Mouse (Mus musculus) neural tube, embryonic 10.5 days (tissue): ENCODE data around the gene Hoxb5.
A peak's percentile ranks its signal among the peaks of the same experiment; 100 is the strongest.

Experiments used
- DNase-seq: peaks from one replicate; pipeline ENCODE4 v3.0.0-alpha.2; 2017; ENCODE audit warnings: low spot score; ENCODE audit errors: extremely low spot score

Hoxb5 gene

DNA sequence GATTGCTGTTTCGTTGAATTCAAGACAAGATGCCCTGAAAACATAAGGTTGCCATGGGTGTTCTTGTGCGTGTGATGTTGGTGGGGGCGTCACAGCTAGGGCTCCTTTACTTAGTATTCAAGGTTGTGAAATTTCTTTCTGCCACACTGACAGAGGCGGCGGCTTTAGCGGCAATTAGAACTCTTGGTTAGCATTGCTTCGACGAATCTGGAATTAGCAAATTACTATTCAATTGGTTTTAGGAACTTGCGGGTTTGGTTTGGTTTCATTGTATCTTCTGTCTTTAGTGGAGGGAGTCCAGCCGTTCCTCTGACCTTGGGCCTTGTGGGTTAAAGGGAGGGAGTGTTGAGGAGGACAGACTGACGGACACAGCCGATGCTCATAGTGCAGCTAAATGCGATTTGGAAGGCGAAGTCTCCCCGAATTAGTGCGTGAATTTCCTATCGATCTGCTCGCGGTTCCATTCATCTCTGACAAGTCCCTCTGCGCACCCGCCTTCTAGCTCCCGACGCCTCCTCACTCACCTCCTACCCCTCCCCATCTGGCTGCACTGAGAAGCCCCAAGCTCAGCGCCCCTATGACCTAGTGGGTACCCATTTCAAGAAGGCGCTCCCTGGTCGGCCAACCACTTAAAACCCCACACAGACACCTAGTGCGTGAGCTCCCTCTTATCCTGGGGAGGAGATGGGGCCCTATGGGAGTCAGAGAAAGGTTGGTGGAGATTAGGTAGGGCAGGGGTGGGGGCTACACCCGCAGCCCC is 14.7 kb downstream of the Hoxb5 start, which contains the start of gene Hoxb4:
TSS of gene Hoxb4 (plus strand) at position 660 of the 760 bp plus-strand sequence.
- DNase-seq = no peak

GRCm38 (mm10) chr11:96318368-96319070 is 15.4 kb downstream of the Hoxb5 start:
- no peak for DNase-seq

DNA sequence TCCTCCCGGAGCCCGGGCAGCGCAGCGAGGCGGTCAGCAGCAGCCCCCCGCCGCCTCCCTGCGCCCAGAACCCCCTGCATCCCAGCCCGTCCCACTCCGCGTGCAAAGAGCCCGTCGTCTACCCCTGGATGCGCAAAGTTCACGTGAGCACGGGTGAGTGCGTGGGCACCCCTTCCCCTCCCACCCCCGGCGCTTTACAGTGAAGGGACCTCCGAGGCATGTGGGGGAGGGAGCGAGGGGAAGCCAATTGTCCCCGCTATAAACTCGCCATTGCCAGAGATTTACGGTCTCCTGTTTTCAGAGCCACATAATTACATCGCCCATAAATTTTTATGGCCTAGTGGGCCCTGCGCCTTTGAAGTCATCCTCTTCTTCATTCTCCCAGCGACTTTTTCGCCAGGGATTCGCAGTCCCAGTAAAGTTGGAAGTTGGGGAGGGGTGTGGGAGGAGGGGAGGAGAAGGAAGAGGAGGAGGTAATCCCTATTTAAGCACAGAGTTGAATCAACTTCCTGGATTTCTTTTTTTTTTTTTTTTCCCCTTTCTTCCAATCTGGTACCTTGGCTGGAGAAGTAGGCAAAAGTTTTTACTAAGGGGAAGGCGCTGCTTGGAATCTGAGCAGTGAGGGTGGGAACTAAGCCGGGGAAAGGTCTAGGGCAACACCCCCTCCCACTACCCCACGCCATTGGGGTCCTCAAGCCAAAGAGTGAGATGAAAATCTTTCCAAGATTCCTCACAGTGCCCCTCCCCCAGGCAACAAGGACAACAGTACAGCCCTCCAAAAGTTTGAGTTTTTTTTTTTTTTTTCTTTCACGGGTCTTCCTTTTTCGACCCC is 16.2 kb downstream of the Hoxb5 start:
- DNase-seq = no peak

DNA sequence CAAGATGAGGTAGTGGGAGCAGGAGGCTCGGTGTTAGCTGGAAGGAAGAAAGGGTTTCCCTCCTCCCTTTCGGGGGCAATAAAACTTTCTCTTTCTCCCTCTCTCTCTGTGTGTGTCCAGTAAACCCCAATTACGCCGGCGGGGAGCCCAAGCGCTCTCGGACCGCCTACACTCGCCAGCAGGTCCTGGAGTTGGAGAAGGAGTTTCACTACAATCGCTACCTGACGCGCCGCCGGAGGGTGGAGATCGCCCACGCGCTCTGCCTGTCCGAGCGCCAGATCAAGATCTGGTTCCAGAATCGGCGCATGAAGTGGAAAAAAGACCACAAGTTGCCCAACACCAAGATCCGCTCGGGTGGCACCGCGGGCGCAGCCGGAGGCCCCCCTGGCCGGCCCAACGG is 16.8 kb downstream of the Hoxb5 start:
- DNase-seq = peak; percentile 67

DNA sequence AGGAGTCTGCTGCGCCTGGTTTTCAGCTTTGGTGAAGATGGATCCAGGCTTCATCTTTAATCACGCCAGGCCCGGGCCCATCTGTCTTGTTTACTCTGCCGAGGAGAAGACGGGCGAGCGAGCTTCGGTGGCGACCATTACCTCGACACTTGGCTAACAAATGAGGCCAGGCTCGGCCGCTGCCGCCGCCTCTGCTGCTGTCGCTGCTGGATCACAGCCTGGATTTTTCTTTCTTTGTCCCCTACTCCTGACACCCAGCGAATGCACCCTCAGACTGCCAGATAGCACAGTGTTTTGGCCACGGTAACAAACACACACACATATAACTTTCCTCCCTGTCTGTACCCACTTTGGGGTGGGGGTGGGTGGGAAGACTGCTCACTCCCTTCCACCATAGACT is 17.6 kb downstream of the Hoxb5 start:
- peak; percentile 61 for DNase-seq

DNA sequence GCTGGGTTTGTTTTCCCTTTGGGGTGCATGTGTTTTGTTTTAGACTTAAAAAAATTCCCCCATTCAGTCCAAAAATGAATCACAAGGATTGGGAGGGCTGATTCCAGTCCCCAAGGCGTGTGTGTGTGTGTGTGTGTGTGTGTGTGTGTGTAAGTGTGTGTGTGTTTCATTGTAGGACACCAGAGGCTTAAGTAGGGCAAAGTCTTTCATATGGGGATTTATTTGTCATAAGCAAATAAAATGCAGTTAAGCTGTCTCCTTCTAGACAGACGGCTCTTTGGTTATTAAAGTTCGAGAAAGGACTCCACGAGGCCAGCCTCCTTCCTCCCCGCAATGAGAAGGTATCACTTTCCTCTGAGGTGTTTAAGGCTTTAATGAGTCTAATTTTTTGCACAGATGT is 18.7 kb downstream of the Hoxb5 start:
- DNase-seq = no peak

DNA sequence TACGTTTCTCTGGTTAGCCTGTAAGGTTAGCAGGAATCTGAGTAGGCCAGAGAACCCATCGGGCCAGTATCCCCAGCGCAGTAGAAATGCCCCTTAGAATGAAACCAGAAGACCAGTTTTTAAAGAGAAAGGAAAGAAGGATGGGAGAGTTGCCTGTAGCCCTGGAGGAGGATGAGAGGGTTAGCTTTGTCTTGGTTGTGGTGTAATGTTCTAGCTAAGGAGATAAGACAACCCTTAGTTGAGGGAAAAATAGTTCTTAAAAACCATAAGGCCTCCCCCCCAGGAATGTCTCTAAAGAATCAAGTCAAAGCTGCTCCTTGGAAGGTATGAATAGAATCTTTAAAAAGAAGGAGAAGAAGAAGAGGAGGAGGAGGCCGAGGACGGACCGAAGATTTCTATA is 19.6 kb downstream of the Hoxb5 start:
- DNase-seq = no peak

DNA sequence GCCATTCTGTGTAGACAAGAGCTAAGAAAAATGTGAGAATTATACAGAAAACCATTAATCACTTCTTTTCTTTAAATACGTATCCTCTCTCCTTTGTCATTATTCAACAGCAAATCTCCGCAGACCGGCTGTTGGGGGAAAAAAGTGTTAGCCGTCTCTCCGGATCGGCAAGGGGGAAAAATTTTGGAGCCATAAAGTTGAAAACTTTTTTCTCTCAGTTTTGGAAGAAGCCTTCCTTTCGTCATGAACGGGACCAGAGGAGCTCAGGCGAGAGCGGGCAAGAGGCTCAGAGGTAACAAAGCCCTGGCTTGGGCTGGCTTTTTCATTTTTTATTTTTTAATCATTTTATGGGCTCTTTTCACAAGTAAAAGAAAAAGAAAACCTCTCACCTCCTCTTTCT is 20.0 kb downstream of the Hoxb5 start, which contains the start of gene Hoxb3:
TSS of gene Hoxb3 (plus strand) at position 173 of the 400 bp plus-strand sequence.
- no peak for DNase-seq

DNA sequence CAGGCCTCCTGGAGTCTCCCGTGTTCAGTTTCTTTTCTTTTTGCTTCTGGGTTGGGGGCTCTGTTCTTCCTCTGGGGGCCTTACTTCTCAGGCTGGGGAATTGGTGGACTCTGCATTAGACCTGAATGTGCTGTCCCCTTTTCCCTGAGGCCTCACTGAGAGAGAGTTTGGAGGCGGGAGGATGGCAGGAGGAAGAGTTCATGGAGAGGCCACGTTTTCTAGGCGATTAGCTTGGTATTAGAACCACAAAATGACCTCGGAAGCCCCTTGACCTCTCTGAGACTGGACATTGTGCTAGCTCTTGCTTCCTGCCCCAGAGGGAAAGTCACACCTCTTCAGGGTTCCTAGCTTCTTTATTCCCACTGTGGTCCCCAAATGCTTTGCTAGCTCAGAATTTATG is 21.0 kb downstream of the Hoxb5 start:
- DNase-seq = no peak

DNA sequence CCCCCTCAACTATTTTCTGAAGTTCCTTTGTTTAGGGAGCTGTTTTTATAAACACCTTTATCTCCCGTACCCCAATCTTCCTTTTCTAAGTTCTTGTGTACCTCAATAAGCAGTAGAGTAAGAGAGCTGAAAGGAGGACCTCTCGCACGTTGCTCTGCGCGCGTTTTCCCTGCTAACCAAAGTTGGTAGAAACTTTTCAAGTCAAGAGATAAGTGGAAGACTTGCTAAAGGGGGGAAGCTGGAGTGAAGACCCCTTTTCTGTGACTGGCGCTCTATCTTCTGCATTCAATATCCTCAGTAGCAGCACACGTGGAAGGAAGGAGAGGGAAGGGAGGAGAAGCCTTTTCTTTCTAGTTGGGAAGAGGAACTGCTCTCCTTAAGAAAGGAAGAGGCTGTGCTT is 21.8 kb downstream of the Hoxb5 start:
- DNase-seq = no peak

- DNase-seq = no peak
Observed at GRCm38 (mm10) chr11:96325747-96326212, 22.6 kb downstream of the Hoxb5 start.

GRCm38 (mm10) chr11:96326705-96327104 is 23.6 kb downstream of the Hoxb5 start:
- DNase-seq = no peak

DNA sequence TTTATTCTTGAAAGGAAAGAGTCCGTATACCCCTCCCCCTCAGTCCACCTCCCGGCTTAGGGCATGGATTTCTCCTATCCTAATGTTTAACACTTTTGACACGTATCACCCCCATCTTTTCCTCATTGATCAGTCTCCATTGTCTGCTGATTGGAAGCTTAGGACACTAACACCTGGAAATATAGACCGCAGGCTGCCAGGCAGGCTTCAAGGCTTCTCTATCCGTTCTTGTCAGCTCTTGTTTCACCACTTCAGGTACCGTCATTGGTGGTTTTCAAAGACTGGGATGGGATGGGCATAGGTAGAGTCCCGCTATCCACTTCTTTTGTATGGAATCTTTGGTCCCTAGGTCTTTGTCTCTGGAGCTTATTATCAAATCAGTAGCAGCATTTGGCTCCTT is 24.0 kb downstream of the Hoxb5 start:
- no peak for DNase-seq

DNA sequence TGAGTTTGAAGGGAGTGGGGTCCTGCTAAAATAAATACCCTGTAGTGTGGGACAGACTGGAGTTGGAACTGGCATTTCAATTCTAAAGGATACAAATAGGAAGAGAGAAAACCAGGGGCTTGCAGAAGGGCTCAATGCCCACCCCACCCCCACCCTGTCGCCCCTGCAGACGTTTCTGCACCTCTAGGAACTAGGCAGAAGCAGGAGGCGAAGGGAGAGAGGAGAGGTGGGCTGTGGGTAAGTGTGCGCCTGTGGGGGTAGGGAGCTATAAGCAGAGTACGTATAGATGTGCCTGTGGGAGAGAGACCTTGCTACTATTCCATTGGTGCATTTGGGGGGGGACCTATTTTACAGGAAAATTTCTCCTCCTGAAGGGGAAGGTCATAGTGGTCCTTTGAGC is 24.6 kb downstream of the Hoxb5 start:
- no peak for DNase-seq

- DNase-seq = no peak
Observed at GRCm38 (mm10) chr11:96328605-96329004, 25.5 kb downstream of the Hoxb5 start.

- no peak for DNase-seq
Observed at GRCm38 (mm10) chr11:96332105-96332504, 29.0 kb downstream of the Hoxb5 start.

- DNase-seq = no peak
Observed at GRCm38 (mm10) chr11:96332618-96333032, 29.5 kb downstream of the Hoxb5 start.

GRCm38 (mm10) chr11:96333241-96334001 is 30.3 kb downstream of the Hoxb5 start:
- DNase-seq = no peak

GRCm38 (mm10) chr11:96334002-96334364 is 30.8 kb downstream of the Hoxb5 start:
- no peak for DNase-seq

GRCm38 (mm10) chr11:96334998-96335397 is 31.9 kb downstream of the Hoxb5 start:
- no peak for DNase-seq

- DNase-seq = peak; percentile 47
Observed at GRCm38 (mm10) chr11:96336597-96336996, 33.5 kb downstream of the Hoxb5 start.
